ENCODE assay signal across 8 mouse cellular contexts in genomic region chr11:86581250-86581753, GRCm38 (mm10). TPM values are rescaled to one million over a fixed set of nuclear protein-coding genes. Genes with fewer than 3 reads are reported as not detected.
DNase-seq lines count a peak whose midpoint lies in the region; ATAC-seq and TF ChIP-seq lines count a peak whose summit lies in the region.

No protein-coding gene starts in this region.

- H3K4me3 ChIP-seq in left cerebral cortex, adult 2 months, result peak overlapping the region; percentile 15; the same call in 1 of the 2 replicates

- peak overlapping the region; percentile 75 for H3K27ac ChIP-seq in left cerebral cortex, adult 2 months

- no peak; the same call in 1 of the 2 replicates for TF ChIP-seq CTCF in left cerebral cortex, adult 2 months (IDR thresholded peaks at IDR 0.05)

- intact Hi-C loops in left cerebral cortex, adult 2 months (cut with DNase I), result no loop called here
- intact Hi-C loops in left cerebral cortex, postnatal 36 days (cut with DNase I), result no loop called here

- no peak for DNase-seq in left cerebral cortex, adult 2 months (ENCODE audit: extremely low spot score in 1 of 2, low spot score in 2 of 2)
- no peak for DNase-seq in left cerebral cortex, postnatal 36 days (ENCODE audit: low spot score in 2 of 2)
- peak; percentile 70 for DNase-seq in kidney, adult 18-20 months
- DNase-seq in lung, postnatal 10 days, result peak; percentile 61
- peak; percentile 42 to 52 for DNase-seq in thymus, postnatal 36 days
- no peak for DNase-seq in neural tube, embryonic 10.5 days (ENCODE audit: extremely low spot score, low spot score)
- no peak for DNase-seq in cerebellum, postnatal 4 days (ENCODE audit: low spot score in 2 of 2)

- peak; percentile 84 for ATAC-seq in erythroid progenitor cell, adult 5-6 weeks (replicated peaks; ENCODE audit: low FRiP score, poor library complexity, severe bottlenecking)

RNA-seq across cellular contexts. Expression of gene Tubd1, which starts 36.5 kb away (rescaled TPM):
- total RNA-seq in left cerebral cortex, adult 2 months (2021), result 1 to 10 TPM; 5.3 to 6.8 TPM
- total RNA-seq in left cerebral cortex, postnatal 36 days (2021), result 1 to 10 TPM; 5.3 to 6.1 TPM
- 18.0 and 20.1 TPM in 2 replicates for total RNA-seq in erythroid progenitor cell, adult 5-6 weeks (2015; ENCODE audit: low replicate concordance)
- 16.4 and 31.6 TPM in 2 replicates for total RNA-seq in erythroid progenitor cell, adult 5-6 weeks (2017; ENCODE audit: low replicate concordance)

RNA-seq across cellular contexts. Expression of gene Rps6kb1, which starts 36.7 kb away (rescaled TPM):
- 10 to 100 TPM; 38.5 to 39.2 TPM for total RNA-seq in left cerebral cortex, adult 2 months (2021)
- 10 to 100 TPM; 33.7 to 38.4 TPM for total RNA-seq in left cerebral cortex, postnatal 36 days (2021)
- 34.4 and 42.5 TPM in 2 replicates for total RNA-seq in erythroid progenitor cell, adult 5-6 weeks (2015; ENCODE audit: low replicate concordance)
- total RNA-seq in erythroid progenitor cell, adult 5-6 weeks (2017; ENCODE audit: low replicate concordance), result 43.0 and 73.8 TPM in 2 replicates

Comparison
In these comparisons a context has a peak if more than half of its experiments do, and no peak if none do; other contexts are left out.
1. DNase-seq: peak in kidney, adult 18-20 months (single experiment), lung, postnatal 10 days (single experiment) and thymus, postnatal 36 days (2 of 2); none in left cerebral cortex, adult 2 months (0 of 2), left cerebral cortex, postnatal 36 days (0 of 2), neural tube, embryonic 10.5 days (single experiment) and cerebellum, postnatal 4 days (0 of 2).